Mouse (Mus musculus) liver, adult (tissue): ENCODE data around the gene Setd7.

ENCODE experiments used
- GATA4 ChIP-seq: IDR thresholded peaks from 2 replicates; pipeline ENCODE4 v1.6.1; 2014; ENCODE audit warnings: mild to moderate bottlenecking, low read length; ENCODE audit not compliant: insufficient replicate concordance

Setd7 gene

DNA sequence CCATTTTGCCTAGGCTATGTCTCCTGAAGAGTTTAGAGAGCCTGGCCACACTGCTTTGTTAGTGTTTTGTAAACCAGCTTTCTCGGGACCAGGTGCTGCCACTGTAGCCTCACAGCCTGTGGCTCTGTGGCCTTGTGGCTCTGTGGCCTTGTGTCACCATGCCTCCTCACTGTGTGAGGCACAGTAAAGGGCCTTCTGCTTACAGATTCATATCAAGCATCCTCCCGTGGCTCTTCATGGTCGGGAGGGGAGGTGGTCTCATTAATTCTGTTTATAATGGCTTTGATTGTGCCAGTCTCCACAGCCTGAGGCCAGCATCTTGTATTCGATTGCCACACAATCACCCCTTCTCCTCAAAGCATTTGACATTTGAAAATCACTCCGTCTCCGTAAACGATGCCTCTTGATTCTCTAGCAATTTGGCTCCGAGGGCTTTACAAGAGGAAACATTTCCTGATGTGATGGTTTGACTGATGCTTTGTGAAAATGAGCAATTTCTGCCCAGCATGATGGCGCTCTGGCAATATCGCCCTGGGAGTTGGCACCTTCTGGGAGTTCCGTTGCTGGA lies 56.2 kb downstream of the Setd7 start:
- no peak for TF ChIP-seq GATA4

- no peak for TF ChIP-seq GATA4
Measured at GRCm38 (mm10) chr3:51499876-51500275, 60.8 kb downstream of the Setd7 start.

DNA sequence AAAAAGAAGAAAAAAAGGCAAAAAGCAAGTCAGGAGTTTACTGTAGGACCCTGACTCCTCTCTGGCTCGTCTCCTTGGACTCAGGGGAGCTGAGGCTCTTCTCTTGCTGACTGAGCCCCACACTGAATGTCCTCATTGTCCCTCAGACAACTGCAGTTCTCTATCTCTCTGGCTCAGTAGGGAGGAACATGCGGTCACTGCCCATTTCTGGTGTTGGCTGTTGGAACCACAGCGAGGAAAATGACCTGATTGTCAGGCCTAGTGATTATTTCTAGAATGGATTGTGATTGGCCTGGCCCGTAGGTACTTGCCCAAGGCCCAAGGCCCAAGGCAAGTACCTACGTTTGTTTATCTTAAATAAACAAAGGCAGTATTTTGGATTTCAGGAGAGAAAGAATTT lies 62.0 kb downstream of the Setd7 start:
- TF ChIP-seq GATA4: no peak

GRCm38 (mm10) chr3:51497978-51498377 lies 62.7 kb downstream of the Setd7 start:
- no peak for TF ChIP-seq GATA4

DNA sequence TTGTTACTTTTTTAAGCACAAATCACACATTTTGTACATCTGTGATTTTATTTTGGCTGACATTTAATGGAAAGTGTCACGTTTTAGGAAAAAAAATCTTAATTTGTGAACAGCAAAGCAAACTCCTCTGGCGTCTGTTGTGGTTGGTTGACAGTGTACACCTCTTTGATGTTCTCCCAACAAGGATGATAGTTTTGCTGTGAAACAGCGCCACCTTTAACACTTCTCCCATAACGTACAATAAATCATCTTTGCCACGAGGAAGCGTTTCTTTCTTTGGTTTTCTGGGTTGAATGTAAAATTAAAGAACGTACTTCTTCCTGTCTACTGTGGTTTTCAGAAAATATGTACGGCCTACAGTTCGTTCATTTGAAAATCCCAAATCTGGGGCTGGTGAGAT lies 65.0 kb downstream of the Setd7 start:
- no peak for TF ChIP-seq GATA4

DNA sequence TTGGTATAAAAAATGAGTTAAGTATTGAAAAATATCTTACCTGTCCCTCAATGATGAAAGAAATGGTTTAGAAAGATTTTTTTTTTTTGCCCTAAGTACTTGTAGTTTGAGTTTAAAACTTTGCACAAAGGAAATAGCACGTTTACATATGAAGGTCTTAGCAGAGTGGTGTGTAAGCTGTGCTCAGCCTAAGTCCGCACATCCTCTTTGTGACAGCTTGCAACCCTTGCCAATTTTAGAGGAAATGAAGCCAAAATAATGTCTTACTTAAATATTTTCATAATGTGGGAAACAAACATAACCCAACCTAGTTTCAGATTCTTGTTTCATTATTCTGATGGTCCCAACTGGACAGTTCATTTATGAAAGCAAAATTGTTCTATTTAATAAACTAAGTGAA lies 66.2 kb downstream of the Setd7 start:
- TF ChIP-seq GATA4: no peak

- no peak for TF ChIP-seq GATA4
Measured at GRCm38 (mm10) chr3:51493272-51493838, 67.3 kb downstream of the Setd7 start.

DNA sequence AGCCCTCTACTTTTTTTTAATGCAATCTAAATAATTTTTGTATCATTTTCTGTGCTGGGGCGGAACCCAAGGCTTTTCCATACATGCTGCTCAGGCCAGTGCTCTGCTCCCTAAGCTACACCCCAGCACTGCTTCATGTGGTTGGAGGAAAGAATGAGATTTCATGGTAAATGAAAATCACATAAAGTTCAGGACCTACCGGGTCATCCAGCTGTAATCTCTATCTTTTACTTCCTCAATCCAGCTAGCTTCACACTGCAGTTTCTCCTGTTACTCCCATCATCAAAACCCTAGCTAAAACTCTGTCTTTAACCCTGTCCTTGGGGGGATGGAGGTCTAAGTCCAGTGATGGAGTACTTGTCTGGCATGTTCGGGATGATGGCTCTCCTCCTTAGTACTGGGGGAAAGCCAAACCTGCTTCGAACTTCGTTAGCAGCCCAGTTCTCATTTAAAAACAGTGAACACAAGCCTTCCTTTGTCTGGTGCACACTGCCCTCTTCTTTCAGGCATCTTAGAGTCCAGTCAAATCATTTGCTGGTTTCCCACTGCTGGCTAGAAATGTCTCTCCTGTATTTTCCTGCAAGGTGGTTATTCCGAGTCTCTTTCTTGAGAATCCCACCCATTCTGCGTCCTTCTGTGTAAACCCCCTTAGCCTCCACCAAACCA lies 70.5 kb downstream of the Setd7 start:
- no peak for TF ChIP-seq GATA4

DNA sequence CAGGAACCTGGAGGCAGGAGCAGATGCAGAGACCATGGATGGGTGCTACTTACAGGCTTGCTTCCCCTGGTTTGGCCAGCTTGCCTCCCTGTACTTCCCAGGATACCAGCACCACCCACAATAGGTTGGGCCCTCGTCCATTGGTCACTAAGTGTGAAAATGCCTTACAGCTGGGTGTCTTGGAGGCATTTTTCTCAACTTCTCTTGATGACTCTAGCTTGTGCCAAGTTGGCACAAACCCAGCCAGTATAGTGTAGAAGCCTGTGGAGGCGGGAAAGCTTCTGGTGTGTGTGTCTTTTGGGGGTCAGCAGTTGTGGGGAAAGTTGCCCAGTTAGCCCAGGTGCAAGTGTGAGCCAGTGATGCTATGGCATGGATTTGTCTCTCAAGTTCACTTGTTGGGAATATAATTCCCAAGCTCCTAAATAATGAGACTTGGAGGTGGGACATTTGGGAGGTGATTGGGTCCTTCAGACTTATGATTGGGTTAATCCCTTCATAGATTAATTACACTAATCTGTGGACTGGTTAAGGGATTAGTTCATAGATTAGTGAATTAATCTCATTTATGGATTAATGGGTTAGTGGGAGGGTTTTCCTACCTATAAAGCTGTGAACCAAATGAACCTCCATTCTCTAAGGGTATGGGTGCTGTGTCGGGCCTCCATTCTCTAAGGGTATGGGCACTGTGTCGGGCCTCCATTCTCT lies 74.0 kb downstream of the Setd7 start:
- no peak for TF ChIP-seq GATA4

DNA sequence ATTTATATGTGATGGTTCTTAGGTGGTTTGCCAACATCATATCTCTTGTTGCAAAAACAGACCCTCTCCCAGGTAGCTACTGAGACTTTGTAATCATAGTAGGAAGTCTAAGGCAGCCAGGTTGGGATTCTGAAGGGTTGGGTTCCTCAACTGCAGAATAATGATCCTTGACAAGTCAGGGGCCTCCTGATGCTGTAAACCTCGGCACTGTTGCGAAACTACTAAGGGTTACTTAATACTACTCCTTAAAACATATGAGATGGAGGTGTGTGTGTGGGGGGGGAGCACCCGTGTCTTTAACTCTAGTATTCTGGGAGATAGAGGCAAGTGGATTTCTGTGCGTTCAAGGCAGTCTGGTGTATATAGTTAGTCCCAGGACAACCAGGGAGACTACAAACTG lies 75.3 kb downstream of the Setd7 start:
- no peak for TF ChIP-seq GATA4

- no peak for TF ChIP-seq GATA4
Measured at GRCm38 (mm10) chr3:51484370-51484769, 76.3 kb downstream of the Setd7 start.

GRCm38 (mm10) chr3:51483741-51484359 lies 76.8 kb downstream of the Setd7 start, which contains the start of gene Rab33b:
TSS of gene Rab33b (plus strand) at chr3:51483920.
- no peak; the same call in 1 of the 2 replicates for TF ChIP-seq GATA4

GRCm38 (mm10) chr3:51482781-51483180 lies 77.9 kb downstream of the Setd7 start:
- no peak for TF ChIP-seq GATA4

DNA sequence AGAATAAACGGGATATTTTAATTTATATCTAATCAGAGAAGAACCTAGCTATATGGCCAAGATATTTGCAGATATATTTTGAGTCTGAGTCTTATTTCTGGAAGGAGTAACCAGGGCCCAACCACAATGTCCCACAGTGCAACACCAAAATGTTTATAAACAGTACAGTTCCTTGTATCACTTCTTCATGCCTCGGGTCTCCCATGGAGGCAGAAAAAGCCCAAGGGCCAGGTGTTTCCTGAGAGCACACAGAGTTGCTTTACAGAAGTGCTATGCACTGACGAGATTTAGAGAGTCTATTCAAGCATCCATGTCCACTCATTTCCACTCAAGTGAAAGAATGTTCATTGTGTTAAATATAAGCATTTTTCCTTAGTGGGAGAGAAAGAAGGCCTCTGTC lies 78.8 kb downstream of the Setd7 start:
- no peak for TF ChIP-seq GATA4

DNA sequence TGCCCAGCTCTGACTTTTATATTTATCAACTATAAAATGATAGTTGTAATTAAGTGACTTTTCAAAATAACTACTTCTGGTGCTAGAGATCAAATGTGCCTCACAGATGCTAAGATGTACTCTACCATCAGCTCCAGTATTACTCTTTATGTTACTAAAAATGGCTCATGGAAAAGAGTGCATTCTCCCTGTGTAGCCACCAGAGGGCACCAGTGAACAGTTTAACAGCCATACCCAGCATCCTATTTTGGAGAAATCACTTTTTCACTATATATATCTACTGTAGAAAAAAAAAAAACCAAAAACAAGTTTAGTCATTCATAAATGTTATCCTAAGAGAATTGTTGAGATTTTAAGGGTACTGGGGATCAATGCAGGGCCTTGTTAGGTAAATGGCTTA lies 79.6 kb downstream of the Setd7 start:
- TF ChIP-seq GATA4: no peak

GRCm38 (mm10) chr3:51479893-51480292 lies 80.8 kb downstream of the Setd7 start:
- no peak for TF ChIP-seq GATA4
